Mouse (Mus musculus) heart, embryonic 14.5 days (tissue): ENCODE measurements around the gene Mark2. TPM values are rescaled to one million over a fixed set of nuclear protein-coding genes. Genes with fewer than 3 reads are reported as not detected.

Experiments used
- ATAC-seq: fragments of 200-750 bp; cut with Nextera tagmentation; 2 replicates; pipeline ENCODE4 v1.8.0; 2017; ENCODE audit warnings: low read depth, moderate TSS enrichment; ENCODE audit not compliant: insufficient number of reproducible peaks, insufficient read depth, low FRiP score
- H3K27ac ChIP-seq, 2 experiments: fragments of 200-500 bp in 1 of 2; fragments of 300-500 bp in 1 of 2; sonication (generic) in 1 of 2; replicated peaks in 1 of 2; 2 replicates each; pipeline ENCODE4 v1.5.1; 2012 to 2014; ENCODE audit warnings: low read depth in 2 of 2, low read length in 2 of 2, control low read depth in 1 of 2, mild to moderate bottlenecking in 1 of 2, mixed read lengths in 1 of 2; ENCODE audit not compliant: control insufficient read depth in 1 of 2, insufficient read depth in 1 of 2
- H3K27me3 ChIP-seq: fragments of 300-500 bp; sonication (generic); 2 replicates; pipeline ENCODE4 v1.6.1; 2014; ENCODE audit warnings: mild to moderate bottlenecking, low read length, control low read depth; ENCODE audit not compliant: control insufficient read depth, insufficient read depth
- H3K36me3 ChIP-seq: fragments of 300-500 bp; sonication (generic); 2 replicates; pipeline ENCODE4 v1.6.1; 2014; ENCODE audit warnings: mild to moderate bottlenecking, control low read depth, low read length, mixed read lengths; ENCODE audit not compliant: control insufficient read depth, insufficient read depth
- H3K4me1 ChIP-seq, 2 experiments: fragments of 200-500 bp in 1 of 2; fragments of 300-500 bp in 1 of 2; sonication (generic) in 1 of 2; 2 replicates each; pipeline ENCODE4 v1.6.1; 2012 to 2014; ENCODE audit warnings: low read length in 2 of 2, control low read depth in 1 of 2, mixed read lengths in 1 of 2; ENCODE audit not compliant: control insufficient read depth in 2 of 2, insufficient read depth in 2 of 2
- H3K4me2 ChIP-seq: fragments of 300-500 bp; sonication (generic); 2 replicates; pipeline ENCODE4 v1.6.1; 2014; ENCODE audit warnings: mild to moderate bottlenecking, low read length
- H3K4me3 ChIP-seq, 2 experiments: fragments of 200-500 bp in 1 of 2; fragments of 300-500 bp in 1 of 2; sonication (generic) in 1 of 2; 2 replicates each; pipeline ENCODE4 v1.5.1; 2012 to 2014; ENCODE audit warnings: low read length in 2 of 2, mild to moderate bottlenecking in 2 of 2, control low read depth in 1 of 2, low read depth in 1 of 2, moderate library complexity in 1 of 2; ENCODE audit not compliant: control insufficient read depth in 1 of 2, insufficient read depth in 1 of 2
- H3K9ac ChIP-seq: fragments of 300-500 bp; sonication (generic); 2 replicates; pipeline ENCODE4 v1.6.1; 2014; ENCODE audit warnings: mild to moderate bottlenecking, low read length
- H3K9me3 ChIP-seq: fragments of 300-500 bp; sonication (generic); 2 replicates; pipeline ENCODE4 v1.6.1; 2016; ENCODE audit warnings: low read length, control low read depth; ENCODE audit not compliant: control insufficient read depth
- WGBS: fragments of 180-500 bp; shearing (Covaris S2); extraction: QIAGEN DNeasy Blood & Tissue Kit; methylation state at CpG from one replicate; pipeline ENCODE4 v1.1.7; 2014; 5-methylcytosine and 5-hydroxymethylcytosine counted together
- polyA plus RNA-seq: library from polyadenylated mRNA; unstranded; fragments of >200 nt; fragmentation: Nextera tagmentation; extraction: Ambion mirVana; gene quantifications from 2 replicates; pipeline ENCODE4 v1.2.1, GENCODE M21; 2014

Mark2 gene
- polyA plus RNA-seq, 1 experiment from 2014 or later, result 40.2 TPM

GRCm38 (mm10) chr19:7321391-7321790, 20.3 kb downstream of the Mark2 start:
- Histone ChIP-seq H3K9ac (no peak overlapping the region), H3K36me3 (0 out of 2 replicates have a peak, but pooled peaks cover under 1% of the 10 kb centered on the region), H3K27ac (no peak overlapping the region), H3K4me1 (no peaks in the 10 kb centered on the region), H3K4me3 (no peak overlapping the region), H3K27me3 (no peaks in the 10 kb centered on the region), H3K4me2 (no peak overlapping the region), H3K9me3 (no peaks in the 10 kb centered on the region)
- WGBS, result 93% methylated on average over 3 of the region's 3 CpGs
- no peak for ATAC-seq

- 59% methylated on average over 2 of the region's 2 CpGs for whole genome bisulfite sequencing
- H3K4me3 ChIP-seq, result no peak overlapping the region
- H3K27ac ChIP-seq, result no peak overlapping the region
- no peaks in the 10 kb centered on the region for H3K36me3 ChIP-seq
- H3K4me2 ChIP-seq, result no peak overlapping the region
- no peak overlapping the region for H3K9ac ChIP-seq
- H3K4me1 ChIP-seq, result peaks cover 0 to 3% of the 10 kb centered on the region in 2 experiments; a peak in 2 of 4 replicates
- no peak for ATAC-seq
- H3K27me3 ChIP-seq, result no peaks in the 10 kb centered on the region
- H3K9me3 ChIP-seq, result no peaks in the 10 kb centered on the region
Observed at GRCm38 (mm10) chr19:7320181-7320580, 21.5 kb downstream of the Mark2 start.

DNA sequence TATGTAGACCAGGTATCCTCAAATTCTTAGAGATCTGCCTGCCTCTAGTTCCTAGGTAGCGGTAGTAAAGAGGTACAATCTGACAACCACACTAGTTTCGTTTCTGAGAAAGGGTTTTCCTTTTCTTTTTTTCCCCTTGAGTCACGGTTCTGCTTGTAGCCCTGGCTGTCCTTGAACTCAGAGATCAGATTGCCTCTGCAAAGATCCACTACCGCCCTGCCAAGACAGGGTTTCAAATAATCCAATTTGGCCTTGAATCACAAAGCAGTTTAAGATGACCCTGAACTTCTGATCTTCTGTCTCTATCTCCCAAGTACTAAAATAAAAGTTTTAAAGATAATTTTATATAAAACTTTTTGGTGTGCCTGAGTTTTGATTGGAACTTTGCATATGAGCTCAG, 23.9 kb downstream of the Mark2 start:
- H3K4me3 ChIP-seq, result no peak overlapping the region
- no peak overlapping the region for H3K4me2 ChIP-seq
- WGBS, result 79% methylated on average over 4 of the region's 4 CpGs
- H3K27ac ChIP-seq, result no peak overlapping the region
- H3K4me1 ChIP-seq, result peaks cover 4 to 17% of the 10 kb centered on the region in 2 experiments
- H3K27me3 ChIP-seq, result no peaks in the 10 kb centered on the region
- no peak for ATAC-seq
- H3K36me3 ChIP-seq, result no peaks in the 10 kb centered on the region
- H3K9me3 ChIP-seq, result no peaks in the 10 kb centered on the region
- no peak overlapping the region for H3K9ac ChIP-seq

DNA sequence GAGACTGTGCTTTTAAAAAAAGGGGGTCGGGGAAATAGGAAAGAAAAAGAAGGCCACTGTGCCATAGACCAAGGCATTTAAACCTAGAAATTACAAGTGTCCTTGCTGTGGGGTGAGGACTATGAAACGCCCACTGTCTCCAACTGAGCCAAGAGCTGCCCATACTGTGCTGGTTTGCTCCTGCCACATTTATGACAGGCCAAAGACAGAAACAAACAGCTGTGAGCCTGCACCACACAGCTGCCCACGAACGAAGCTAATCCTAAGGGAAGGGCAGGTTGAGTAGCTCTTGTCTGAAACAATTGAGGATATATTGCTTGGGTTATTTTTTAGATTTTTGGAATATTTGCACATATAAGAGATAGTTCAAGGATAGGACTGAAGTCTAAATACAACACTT, 24.8 kb downstream of the Mark2 start:
- peaks cover 4 to 24% of the 10 kb centered on the region in 2 experiments for H3K4me1 ChIP-seq
- H3K9ac ChIP-seq, result no peak overlapping the region
- WGBS, result 87% methylated on average over 4 of the region's 4 CpGs
- H3K27me3 ChIP-seq, result no peaks in the 10 kb centered on the region
- no peak overlapping the region for H3K27ac ChIP-seq
- H3K9me3 ChIP-seq, result no peaks in the 10 kb centered on the region
- ATAC-seq, result no peak
- H3K36me3 ChIP-seq, result no peaks in the 10 kb centered on the region
- no peak overlapping the region for H3K4me2 ChIP-seq
- no peak overlapping the region for H3K4me3 ChIP-seq

DNA sequence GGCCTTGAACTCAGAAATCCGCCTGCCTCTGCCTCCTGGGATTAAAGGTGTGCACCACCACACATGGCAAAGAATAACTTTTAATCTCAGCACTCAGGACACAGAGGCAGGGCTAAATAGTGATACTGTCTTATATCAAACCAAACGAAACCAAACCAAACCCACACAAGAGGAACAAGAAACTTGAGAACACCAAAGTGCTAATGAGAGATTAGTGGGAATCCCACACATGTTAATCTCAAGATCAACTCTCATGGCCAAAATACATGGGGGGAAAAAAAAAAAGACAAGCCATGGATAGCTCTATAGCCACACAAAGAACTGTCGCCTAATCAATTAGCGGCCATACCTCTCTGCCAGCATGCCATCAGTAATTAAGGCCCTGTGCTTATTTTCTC, 26.1 kb downstream of the Mark2 start:
- Histone ChIP-seq H3K36me3 (no peaks in the 10 kb centered on the region), H3K27me3 (no peaks in the 10 kb centered on the region), H3K4me1 (peaks cover 15 to 36% of the 10 kb centered on the region in 2 experiments), H3K4me2 (no peak overlapping the region), H3K9me3 (no peaks in the 10 kb centered on the region), H3K27ac (no peak overlapping the region), H3K9ac (no peak overlapping the region), H3K4me3 (no peak overlapping the region)
- ATAC-seq, result no peak
- WGBS, result 87% methylated on average over 4 of the region's 4 CpGs

DNA sequence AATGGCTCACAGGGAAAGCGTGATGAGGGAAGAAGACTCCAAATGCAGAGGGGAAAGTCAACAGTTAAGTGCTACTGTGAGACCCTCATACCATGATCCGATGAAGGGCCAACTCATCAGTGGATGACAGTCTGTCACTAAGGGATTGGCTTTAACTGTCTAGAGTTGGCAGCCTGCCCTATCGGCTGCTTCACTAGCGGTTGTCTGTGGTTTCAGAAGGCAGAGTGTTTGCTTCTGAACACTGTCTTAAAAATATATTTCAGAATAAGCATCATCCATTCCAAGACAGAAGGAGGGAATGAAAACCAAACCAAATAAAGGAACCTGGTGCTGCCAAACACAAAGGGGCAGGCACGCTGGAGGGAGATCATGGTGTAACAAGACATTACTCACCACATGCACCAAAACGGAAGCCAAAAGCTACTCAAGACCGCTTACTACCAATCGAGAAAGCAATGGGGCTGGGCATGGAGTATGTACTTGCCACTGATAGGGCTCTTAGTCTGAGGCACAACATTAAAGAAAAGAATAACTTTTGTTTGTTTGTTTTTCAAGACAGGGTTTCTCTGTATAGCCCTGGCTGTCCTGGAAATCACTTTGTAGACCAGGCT, 26.6 kb downstream of the Mark2 start:
- Histone ChIP-seq H3K36me3 (no peaks in the 10 kb centered on the region), H3K9ac (no peak overlapping the region), H3K4me2 (no peak overlapping the region), H3K4me3 (no peak overlapping the region), H3K27me3 (no peaks in the 10 kb centered on the region), H3K27ac (no peak overlapping the region), H3K9me3 (no peaks in the 10 kb centered on the region), H3K4me1 (peaks cover 20 to 41% of the 10 kb centered on the region in 2 experiments)
- WGBS, result 61% methylated on average over 8 of the region's 8 CpGs
- ATAC-seq, result no peak

DNA sequence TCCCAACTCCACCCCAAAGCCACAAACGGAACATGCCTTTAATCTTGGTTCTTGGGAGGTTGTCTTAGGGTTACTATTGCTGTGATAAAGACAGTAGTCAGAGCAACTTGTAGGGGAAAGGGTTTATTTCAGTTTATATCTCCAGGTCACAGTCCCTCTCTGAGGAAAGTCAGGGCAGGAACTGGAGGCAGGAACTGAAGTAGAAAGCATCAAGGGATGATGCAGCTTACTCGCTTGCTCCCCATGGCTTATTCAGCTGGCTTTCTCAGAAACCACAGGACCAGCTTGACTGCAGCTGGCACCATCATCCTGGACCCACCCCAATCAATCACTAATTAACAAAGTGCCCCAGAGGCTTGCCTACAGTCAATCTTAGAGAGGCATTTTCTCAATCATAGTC, 28.0 kb downstream of the Mark2 start:
- H3K4me2 ChIP-seq, result no peak overlapping the region
- H3K9me3 ChIP-seq, result no peaks in the 10 kb centered on the region
- no peak overlapping the region for H3K27ac ChIP-seq
- peaks cover 31 to 56% of the 10 kb centered on the region in 2 experiments for H3K4me1 ChIP-seq
- ATAC-seq, result no peak
- no peak overlapping the region for H3K4me3 ChIP-seq
- WGBS, result 80% methylated on average over 2 of the region's 2 CpGs
- H3K36me3 ChIP-seq, result no peaks in the 10 kb centered on the region
- H3K9ac ChIP-seq, result no peak overlapping the region
- H3K27me3 ChIP-seq, result no peaks in the 10 kb centered on the region

DNA sequence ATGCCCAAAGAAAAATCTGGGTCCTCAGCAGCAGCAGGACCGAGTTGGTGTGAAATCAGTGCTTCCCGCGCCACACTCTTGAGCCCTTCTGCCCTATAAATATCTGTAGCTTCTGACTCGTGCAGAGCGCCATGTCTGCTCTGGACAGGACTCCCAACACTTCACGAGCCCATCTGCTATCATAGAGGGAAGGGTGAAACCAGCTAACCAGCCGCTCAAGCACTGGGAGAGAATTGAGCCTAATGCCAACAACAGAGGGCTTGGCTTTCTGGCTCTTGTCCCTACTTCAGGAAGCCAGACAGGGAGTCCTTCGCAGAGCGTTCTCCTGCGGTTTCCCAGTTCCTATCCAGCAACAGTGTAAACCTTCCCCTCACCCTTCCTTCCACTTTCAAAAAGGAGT, 30.4 kb downstream of the Mark2 start:
- Histone ChIP-seq H3K27ac (peak overlapping the region; percentile 89 to 90), H3K4me2 (peak overlapping the region; percentile 38), H3K4me3 (no peak overlapping the region), H3K9ac (peak overlapping the region; percentile 45; the same call in 1 of the 2 replicates), H3K9me3 (no peaks in the 10 kb centered on the region), H3K36me3 (no peaks in the 10 kb centered on the region), H3K4me1 (peaks cover 47 to 79% of the 10 kb centered on the region in 2 experiments), H3K27me3 (no peaks in the 10 kb centered on the region)
- ATAC-seq, result peak; percentile 52; the same call in 1 of the 2 replicates
- WGBS, result 13% methylated on average over 10 of the region's 10 CpGs
